In the genomic region with DNA sequence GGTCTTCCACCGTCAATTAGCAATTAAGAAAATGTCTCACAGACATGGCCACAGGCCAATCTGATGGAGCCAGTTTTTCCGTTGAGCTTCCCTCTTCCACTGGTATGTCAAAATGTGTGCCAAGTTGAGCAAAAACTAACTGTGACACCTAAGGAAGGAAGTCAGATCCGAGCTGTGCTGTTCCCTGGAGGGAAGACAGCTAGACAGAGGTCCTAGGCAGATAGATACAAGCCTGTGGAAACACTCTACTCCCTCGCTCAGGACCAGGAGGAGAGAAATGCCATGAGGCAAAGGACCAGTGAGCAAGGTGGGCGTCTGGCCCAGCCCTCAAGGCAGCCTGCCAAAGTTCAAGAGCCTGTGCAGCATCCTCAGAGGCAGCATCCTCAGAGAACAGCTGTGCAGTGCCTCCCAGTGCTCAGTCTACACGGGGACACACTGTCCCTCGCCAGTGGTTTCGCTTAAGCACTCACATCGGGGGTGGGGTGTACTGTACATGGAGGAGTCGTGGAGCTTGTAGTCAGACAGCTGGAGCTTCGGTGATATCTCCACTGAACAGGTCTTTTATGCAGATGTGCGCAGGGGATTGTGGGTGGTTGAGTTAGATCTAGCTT, we compare ENCODE assay signal across 9 mouse cellular contexts. TPM values are rescaled to one million over a fixed set of nuclear protein-coding genes. Genes with fewer than 3 reads are reported as not detected.
DNase-seq lines count a peak whose midpoint lies in the region; ATAC-seq and TF ChIP-seq lines count a peak whose summit lies in the region.
"Had no signal": no experiment of that assay in that cellular context is flagged by ENCODE, and none has a peak within 500 bp of the region (broad histone marks: within the 10 kb centered on the region; RNA-seq: fewer than 3 reads in every experiment).

No protein-coding gene starts in this region.

- H3K4me2 ChIP-seq in forebrain, embryonic 16.5 days (ENCODE audit: low read length) = no peak overlapping the region
- no peak overlapping the region for H3K4me2 ChIP-seq in hindbrain, embryonic 16.5 days (ENCODE audit: low read length)
- no peak overlapping the region for H3K4me2 ChIP-seq in limb, embryonic 15.5 days
- no peak overlapping the region for H3K4me2 ChIP-seq in midbrain, postnatal 0 days (ENCODE audit: low read depth, low read length, poor library complexity, severe bottlenecking)

- peak; percentile 42; the same call in 1 of the 2 replicates for ATAC-seq in forebrain, embryonic 16.5 days
- 0 out of 2 replicates have a peak, but pooled peaks have one; percentile 50 for ATAC-seq in hindbrain, embryonic 16.5 days
- ATAC-seq in limb, embryonic 15.5 days (ENCODE audit: insufficient number of reproducible peaks, low FRiP score, low TSS enrichment, low read depth) = peak; percentile 31; the same call in 1 of the 2 replicates
- ATAC-seq in midbrain, postnatal 0 days (ENCODE audit: low FRiP score) = peak; percentile 32; the same call in 1 of the 2 replicates
- no peak for ATAC-seq in activated CD4-positive, CD25-positive, alpha-beta regulatory T cell, adult 4 months

- H3K4me3 ChIP-seq in forebrain, embryonic 16.5 days (replicated peaks; ENCODE audit: low read length) = no peak overlapping the region
- H3K4me3 ChIP-seq in hindbrain, embryonic 16.5 days (ENCODE audit: low read length) = no peak overlapping the region
- H3K4me3 ChIP-seq in limb, embryonic 15.5 days = no peak overlapping the region
- no peak overlapping the region for H3K4me3 ChIP-seq in midbrain, postnatal 0 days (ENCODE audit: low read depth, low read length)
- H3K4me3 ChIP-seq: myocyte had no signal

- H3K4me1 ChIP-seq in forebrain, embryonic 16.5 days (replicated peaks; ENCODE audit: control insufficient read depth, insufficient read depth, low read length) = peaks cover 4% of the 10 kb centered on the region; the same call in 1 of the 2 replicates
- H3K4me1 ChIP-seq in hindbrain, embryonic 16.5 days (ENCODE audit: control insufficient read depth, insufficient read depth, low read depth, low read length) = peaks cover 6% of the 10 kb centered on the region
- H3K4me1 ChIP-seq in limb, embryonic 15.5 days = peaks cover 8% of the 10 kb centered on the region; the same call in 1 of the 2 replicates
- H3K4me1 ChIP-seq in midbrain, postnatal 0 days (ENCODE audit: insufficient read depth, low read length) = no peaks in the 10 kb centered on the region

- 66% methylated on average over 12 of the region's 12 CpGs for WGBS in forebrain, embryonic 16.5 days
- 73% methylated on average over 12 of the region's 12 CpGs for WGBS in hindbrain, embryonic 16.5 days
- WGBS in limb, embryonic 15.5 days = 70% methylated on average over 12 of the region's 12 CpGs
- 80% methylated on average over 12 of the region's 12 CpGs for WGBS in midbrain, postnatal 0 days

- no peak for TF ChIP-seq CTCF in midbrain, postnatal 0 days (IDR thresholded peaks at IDR 0.05)

- peaks cover 7% of the 10 kb centered on the region; the same call in 1 of the 2 replicates for H3K36me3 ChIP-seq in forebrain, embryonic 16.5 days (ENCODE audit: control insufficient read depth, insufficient read depth)
- peaks cover 22% of the 10 kb centered on the region for H3K36me3 ChIP-seq in hindbrain, embryonic 16.5 days (ENCODE audit: control insufficient read depth, insufficient read depth, low read length)
- H3K36me3 ChIP-seq in limb, embryonic 15.5 days = peaks cover 62% of the 10 kb centered on the region
- H3K36me3 ChIP-seq in midbrain, postnatal 0 days (ENCODE audit: insufficient read depth, low read length) = peaks cover 36% of the 10 kb centered on the region

- no peak overlapping the region for H3K9ac ChIP-seq in forebrain, embryonic 16.5 days (replicated peaks; ENCODE audit: low read depth, low read length)
- H3K9ac ChIP-seq in hindbrain, embryonic 16.5 days (ENCODE audit: low read depth, low read length) = no peak overlapping the region
- H3K9ac ChIP-seq in limb, embryonic 15.5 days = no peak overlapping the region
- no peak overlapping the region for H3K9ac ChIP-seq in midbrain, postnatal 0 days (replicated peaks; ENCODE audit: low read length, poor library complexity, severe bottlenecking)

- H3K27me3 ChIP-seq in forebrain, embryonic 16.5 days (replicated peaks; ENCODE audit: control insufficient read depth, insufficient read depth, low read length) = no peaks in the 10 kb centered on the region
- H3K27me3 ChIP-seq in hindbrain, embryonic 16.5 days (replicated peaks; ENCODE audit: control insufficient read depth, insufficient read depth, low read length) = no peaks in the 10 kb centered on the region
- no peaks in the 10 kb centered on the region for H3K27me3 ChIP-seq in limb, embryonic 15.5 days
- H3K27me3 ChIP-seq in midbrain, postnatal 0 days (ENCODE audit: insufficient read depth, low read length) = no peaks in the 10 kb centered on the region

- H3K27ac ChIP-seq in forebrain, embryonic 16.5 days (ENCODE audit: low read length) = 0 out of 2 replicates have a peak overlapping the region, but pooled peaks have one; percentile 4
- no peak overlapping the region for H3K27ac ChIP-seq in hindbrain, embryonic 16.5 days (ENCODE audit: low read depth, low read length)
- no peak overlapping the region for H3K27ac ChIP-seq in limb, embryonic 15.5 days
- no peak overlapping the region for H3K27ac ChIP-seq in midbrain, postnatal 0 days (ENCODE audit: low read depth, low read length)

- peak; percentile 41 to 56 for DNase-seq in cerebellum, postnatal 14 days
- no peak for DNase-seq in cerebellum, adult 9-10 months
- DNase-seq in 416B (ENCODE audit: low read depth) = peak; percentile 40
- peak; percentile 16 for DNase-seq in midbrain, postnatal 0 days (ENCODE audit: low spot score)

- no peaks in the 10 kb centered on the region for H3K9me3 ChIP-seq in forebrain, embryonic 16.5 days (ENCODE audit: control insufficient read depth, low read length)
- no peaks in the 10 kb centered on the region for H3K9me3 ChIP-seq in hindbrain, embryonic 16.5 days (ENCODE audit: control insufficient read depth, low read length)
- H3K9me3 ChIP-seq in limb, embryonic 15.5 days = no peaks in the 10 kb centered on the region
- no peaks in the 10 kb centered on the region for H3K9me3 ChIP-seq in midbrain, postnatal 0 days (ENCODE audit: low read length)

RNA-seq across cellular contexts. Expression of a gene that starts 36.6 kb away (rescaled TPM):
- 72.2 and 74.1 TPM in 2 replicates for polyA plus RNA-seq in forebrain, embryonic 16.5 days (2015; fragmentation: Nextera tagmentation; extraction: Ambion mirVana)
- polyA plus RNA-seq in hindbrain, embryonic 16.5 days (2015; fragmentation: Nextera tagmentation; extraction: Ambion mirVana) = 67.0 and 72.1 TPM in 2 replicates
- 67.3 and 76.2 TPM in 2 replicates for polyA plus RNA-seq in limb, embryonic 15.5 days (2015; fragmentation: Nextera tagmentation; extraction: Ambion mirVana)
- 28.4 and 33.3 TPM in 2 replicates for total RNA-seq in midbrain, postnatal 0 days (2014; rRNA removed)
- polyA plus RNA-seq in midbrain, postnatal 0 days (2015; fragmentation: Nextera tagmentation; extraction: Ambion mirVana) = 70.1 and 79.4 TPM in 2 replicates
- polyA plus RNA-seq in activated CD4-positive, CD25-positive, alpha-beta regulatory T cell, adult 4 months (2017; shearing (Covaris generic)) = 10 to 100 TPM; 30.8 to 36.4 TPM

RNA-seq across cellular contexts. Expression of a gene that starts 53.1 kb away (rescaled TPM):
- polyA plus RNA-seq in forebrain, embryonic 16.5 days (2015; fragmentation: Nextera tagmentation; extraction: Ambion mirVana) = 0.29 and 0.37 TPM in 2 replicates
- polyA plus RNA-seq in hindbrain, embryonic 16.5 days (2015; fragmentation: Nextera tagmentation; extraction: Ambion mirVana) = 0.45 and 0.81 TPM in 2 replicates
- polyA plus RNA-seq in limb, embryonic 15.5 days (2015; fragmentation: Nextera tagmentation; extraction: Ambion mirVana) = 0.41 and 0.69 TPM in 2 replicates
- 0.52 TPM in 1 of 2 replicates, not detected in the other for total RNA-seq in midbrain, postnatal 0 days (2014; rRNA removed)
- 0.31 and 0.33 TPM in 2 replicates for polyA plus RNA-seq in midbrain, postnatal 0 days (2015; fragmentation: Nextera tagmentation; extraction: Ambion mirVana)
- polyA plus RNA-seq in activated CD4-positive, CD25-positive, alpha-beta regulatory T cell, adult 4 months (2017; shearing (Covaris generic)) = 1 to 10 TPM; 1.1 TPM
